Mouse (Mus musculus): Measurements from ENCODE around the gene Nwd1.
"Not testable (repeated sequence)": the region's sequence is repeated elsewhere in the genome, so short reads cannot be mapped to it uniquely, and the experiment has no call there.

Nwd1 gene

DNA sequence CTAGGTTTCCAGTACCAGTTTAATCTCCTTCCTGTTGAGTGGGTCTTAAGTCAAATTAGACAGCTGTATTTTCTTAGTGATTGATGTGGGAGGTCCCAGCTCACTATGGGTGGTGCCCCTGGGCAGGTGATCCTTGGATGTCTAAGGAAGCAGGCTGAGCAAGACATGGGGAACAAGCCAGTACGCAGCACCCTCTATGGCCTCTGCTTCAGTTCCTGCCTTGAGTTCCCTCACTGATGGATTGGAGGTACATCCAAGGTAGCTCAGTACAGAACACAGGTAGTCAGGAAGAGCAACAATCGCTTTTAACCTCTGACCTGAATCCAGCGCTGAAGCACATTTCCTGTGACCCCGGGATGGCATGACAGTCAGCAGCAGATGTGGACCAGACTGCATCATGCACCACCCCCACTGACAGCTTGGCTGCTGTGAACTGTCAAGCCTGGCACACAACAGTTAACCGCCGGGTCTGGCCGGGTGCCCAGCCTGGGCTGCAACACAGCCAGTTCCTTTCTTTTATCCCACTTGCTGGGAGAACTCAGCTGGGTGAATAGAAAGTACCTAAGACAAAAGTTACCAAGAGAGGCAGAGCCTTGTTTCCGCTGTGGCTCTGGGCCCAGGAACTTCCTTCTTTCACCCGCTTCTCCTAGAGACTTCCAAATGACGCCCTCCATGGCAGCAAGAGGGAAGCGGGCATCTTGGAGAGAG lies at the start of gene Nwd1:
Nwd1 (plus strand) TSS at position 652 of the 708 bp plus-strand sequence.
- no peak for DNase-seq (ENCODE audit: low read depth in 2 of 2, low spot score in 2 of 2)

DNA sequence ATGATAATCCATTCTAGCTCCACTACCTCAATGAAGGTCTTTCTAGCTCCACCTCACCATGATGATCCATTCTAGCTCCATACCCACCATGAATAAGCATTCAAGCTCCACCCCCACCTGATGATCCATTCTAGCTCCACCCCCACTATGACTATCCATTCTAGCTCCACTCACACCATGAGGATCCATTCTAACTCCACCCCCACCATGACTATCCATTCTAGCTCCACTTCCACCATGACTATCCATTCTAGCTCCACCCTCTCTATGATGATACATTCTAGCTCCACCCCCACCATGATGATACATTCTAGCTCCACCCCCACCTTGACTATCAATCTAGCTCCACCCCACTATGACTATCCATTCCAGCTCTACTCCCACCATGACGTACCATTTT lies 3.6 kb upstream of the Nwd1 start:
- no peak for DNase-seq (ENCODE audit: low read depth in 2 of 2, low spot score in 2 of 2)

DNA sequence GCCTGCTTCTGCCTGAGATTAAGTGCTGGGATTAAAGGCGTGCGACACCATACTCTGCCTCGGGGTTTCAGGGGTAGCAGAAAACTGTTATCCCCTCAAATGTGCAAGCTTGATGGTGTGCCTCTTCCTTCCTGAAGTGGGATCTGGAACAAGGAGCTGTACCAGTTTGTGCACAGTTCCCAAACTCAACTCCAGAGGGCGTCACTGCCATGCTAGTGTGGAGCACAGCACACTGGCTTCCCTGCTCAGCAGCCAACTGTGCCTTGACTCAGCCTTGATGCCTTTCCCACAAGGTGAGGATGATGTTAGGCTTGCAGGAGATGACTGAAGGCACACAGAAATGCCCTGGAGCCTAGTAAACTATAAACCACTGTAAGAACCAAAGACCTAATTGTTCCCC lies 1.9 kb upstream of the Nwd1 start:
- no peak for DNase-seq (ENCODE audit: low read depth in 2 of 2, low spot score in 2 of 2)

DNA sequence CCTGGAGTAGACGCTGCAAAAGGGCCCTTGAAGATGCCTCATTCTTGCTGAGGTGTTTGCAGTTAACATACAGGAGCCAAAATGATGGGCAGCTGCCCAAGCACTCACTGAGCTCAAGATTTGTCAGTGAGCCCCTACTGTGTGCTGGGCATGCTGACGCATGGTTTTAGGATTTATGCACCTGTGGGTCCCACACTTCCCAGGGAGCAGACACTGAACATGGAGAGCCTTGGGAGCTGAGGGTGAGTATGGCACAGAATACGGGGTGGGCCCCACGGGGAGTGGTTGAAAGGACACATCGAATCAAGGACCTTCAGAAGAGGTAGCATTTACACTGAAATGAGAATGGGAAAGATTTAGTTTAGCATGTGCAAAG lies 245 bp downstream of the Nwd1 start:
- DNase-seq (ENCODE audit: low read depth in 2 of 2, low spot score in 2 of 2), result no peak

DNA sequence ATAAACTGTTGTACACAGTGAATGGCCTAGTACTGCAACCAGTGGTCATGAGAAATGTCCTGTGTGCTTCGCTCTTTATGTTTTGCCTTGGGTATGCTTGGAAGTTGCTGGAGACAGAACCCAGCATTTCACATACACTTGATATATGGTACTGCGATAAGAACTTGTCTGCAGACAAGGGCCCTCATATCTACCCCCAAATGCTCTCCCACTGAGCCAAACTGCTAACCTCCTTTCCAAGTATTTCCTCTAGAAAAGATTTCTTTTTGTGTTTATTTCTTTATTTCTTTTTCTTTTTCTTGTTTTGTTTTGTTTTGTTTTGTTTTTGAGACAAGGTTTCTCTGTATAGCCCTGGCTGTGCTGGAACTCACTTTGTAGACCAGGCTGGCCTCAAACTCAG lies 4.2 kb downstream of the Nwd1 start:
- DNase-seq (ENCODE audit: low read depth in 2 of 2, low spot score in 2 of 2), result no peak

DNA sequence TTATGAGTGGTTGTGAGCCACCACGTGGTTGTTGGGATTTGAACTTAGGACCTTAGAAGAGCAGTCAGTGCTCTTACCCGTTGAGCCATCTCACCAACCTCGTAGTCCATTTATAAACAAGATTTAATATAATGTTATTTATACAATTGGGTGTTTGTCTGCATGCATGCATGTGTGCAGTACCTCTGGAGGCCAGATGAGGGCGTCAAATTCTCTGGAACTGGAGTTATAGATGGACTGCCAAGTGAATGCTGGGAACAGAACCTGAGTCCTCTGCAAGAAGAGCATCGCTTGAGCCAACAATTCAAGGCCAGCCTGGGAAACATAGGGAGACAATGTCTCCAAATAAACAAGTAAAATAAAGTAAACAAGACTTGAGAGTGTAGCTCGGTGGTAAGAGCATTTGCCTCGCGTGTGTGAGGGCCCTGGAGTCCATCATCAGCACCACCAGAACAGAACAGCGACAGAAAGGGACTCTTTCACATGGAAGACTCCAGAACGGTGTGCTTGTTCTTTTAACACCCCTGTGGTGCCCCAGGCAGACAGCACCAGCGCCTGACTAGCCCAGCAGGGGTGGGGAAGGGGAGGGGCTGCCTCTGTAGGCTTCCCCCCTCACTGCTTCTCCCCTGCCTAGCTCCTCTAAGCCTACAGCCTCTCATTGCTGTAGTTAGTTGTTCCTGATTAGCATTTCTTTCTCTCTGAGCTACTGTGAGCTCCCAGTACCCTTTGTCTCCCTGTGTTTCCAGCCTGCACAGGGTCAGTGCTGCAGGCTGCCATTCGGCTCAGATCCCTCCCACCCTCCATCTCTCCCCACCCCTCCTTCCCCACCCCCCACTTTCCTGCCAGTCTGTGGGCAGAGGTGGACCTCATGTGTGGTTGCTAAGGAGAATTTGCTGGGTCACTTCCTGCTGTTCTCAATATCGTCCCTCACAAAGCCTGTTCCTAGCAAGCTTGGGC lies 8.3 kb downstream of the Nwd1 start:
- no peak for DNase-seq (ENCODE audit: low read depth in 2 of 2, low spot score in 2 of 2)

DNA sequence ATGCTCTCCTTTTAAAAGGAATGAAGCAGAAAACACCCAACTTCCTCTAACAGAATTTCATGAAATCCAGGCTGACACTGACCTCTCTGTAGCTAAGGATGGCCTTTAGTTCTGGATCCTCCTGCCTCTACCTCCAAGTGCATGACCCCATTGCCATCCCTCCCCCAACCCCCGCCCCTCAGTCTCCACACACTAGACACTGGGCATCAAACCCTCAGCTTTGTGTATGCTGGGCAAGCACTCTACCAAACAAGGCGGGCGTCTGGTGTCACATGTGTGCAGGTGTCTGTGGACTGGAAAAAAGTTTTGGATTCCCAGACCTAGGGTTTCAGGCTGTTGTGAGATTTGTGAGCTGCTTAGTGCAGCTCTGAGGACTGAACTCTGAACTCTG lies 9.0 kb downstream of the Nwd1 start:
- no peak for DNase-seq (ENCODE audit: low read depth in 2 of 2, low spot score in 2 of 2)

DNA sequence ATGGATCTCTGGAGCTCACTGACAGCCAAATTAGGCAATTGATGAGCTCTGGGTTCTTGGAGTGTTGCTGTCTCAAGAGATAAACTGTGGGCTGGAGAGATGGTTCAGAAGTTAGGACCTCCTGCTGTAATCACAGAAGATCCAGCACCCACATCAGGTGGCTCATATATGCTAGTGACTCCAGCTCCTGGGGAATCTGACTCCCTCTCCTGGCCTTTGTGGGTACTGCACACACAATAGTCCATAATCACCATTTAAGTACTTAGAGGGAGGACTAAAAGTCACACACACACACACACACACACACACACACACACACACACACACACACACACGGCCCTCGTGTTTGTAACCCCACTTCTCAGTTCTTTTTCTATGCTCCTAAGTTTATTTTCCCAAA lies 13.5 kb downstream of the Nwd1 start:
- DNase-seq (ENCODE audit: low read depth in 2 of 2, low spot score in 2 of 2), result no peak

DNA sequence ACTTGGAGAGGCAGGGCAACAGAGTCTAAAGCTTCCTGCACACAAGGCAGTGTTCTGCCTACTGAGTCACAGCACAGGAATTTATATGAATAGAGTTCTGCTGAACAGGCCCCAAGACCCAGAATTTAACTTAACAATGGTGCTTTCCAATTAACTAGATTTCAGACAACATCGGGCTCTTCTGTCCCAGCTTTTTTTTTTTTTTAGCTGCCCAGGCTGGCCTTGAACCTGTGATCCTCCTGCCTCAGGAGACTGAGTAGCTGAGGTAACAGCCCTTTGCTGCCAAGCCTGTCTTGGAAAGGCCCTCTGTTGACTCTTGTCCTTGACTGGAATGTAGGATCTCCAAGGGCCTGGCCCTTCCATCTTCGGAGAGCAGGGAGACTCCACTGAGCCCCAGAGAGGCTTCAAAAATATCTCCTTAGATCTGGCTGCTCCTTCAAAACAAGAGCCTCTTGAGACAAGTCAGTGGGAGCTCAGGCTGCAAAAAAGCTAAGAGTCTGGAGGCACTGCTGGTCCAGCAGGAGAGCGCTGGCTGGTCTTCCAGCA lies 17.7 kb downstream of the Nwd1 start:
- no peak for DNase-seq (ENCODE audit: low read depth in 2 of 2, low spot score in 2 of 2)

DNA sequence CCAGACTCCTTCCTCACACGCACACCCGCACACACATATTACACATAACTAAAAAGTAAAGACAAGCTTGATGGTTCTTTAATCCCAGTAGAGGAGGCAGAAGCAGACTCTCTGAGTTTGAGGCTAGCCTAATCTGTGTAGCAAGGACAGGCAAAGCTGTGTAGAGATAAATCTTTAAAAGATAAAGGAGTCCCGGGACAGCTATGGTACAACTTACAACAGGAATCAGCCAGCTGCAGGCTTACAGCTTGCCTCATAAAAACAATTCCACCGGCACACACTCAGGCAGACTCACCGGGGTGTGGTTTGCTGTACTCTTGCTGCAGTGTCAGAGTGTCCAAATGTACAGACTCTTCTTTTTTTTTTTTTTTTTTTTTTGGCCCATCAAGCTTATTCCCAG lies 18.2 kb downstream of the Nwd1 start:
- DNase-seq (ENCODE audit: low read depth in 2 of 2, low spot score in 2 of 2), result no peak

DNA sequence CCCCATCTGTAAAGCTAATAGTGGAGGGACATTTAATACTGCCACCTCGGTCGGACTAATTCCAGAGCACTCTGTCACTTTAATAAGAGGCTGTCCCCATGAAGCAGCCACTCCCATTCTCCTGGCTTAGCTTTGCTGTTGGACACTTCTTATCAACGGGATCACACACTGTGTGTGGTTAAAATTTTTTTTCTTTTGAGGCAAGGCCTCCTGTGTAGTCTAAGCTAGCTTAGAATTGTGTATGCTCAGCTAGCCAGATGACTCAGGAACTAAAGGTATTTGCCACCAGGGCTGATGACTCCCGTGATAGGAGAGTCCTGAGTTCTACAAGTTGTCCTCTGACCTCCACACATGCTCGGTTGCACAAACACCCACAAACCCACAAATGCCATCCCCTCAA lies 18.9 kb downstream of the Nwd1 start:
- no peak for DNase-seq (ENCODE audit: low read depth in 2 of 2, low spot score in 2 of 2)

DNA sequence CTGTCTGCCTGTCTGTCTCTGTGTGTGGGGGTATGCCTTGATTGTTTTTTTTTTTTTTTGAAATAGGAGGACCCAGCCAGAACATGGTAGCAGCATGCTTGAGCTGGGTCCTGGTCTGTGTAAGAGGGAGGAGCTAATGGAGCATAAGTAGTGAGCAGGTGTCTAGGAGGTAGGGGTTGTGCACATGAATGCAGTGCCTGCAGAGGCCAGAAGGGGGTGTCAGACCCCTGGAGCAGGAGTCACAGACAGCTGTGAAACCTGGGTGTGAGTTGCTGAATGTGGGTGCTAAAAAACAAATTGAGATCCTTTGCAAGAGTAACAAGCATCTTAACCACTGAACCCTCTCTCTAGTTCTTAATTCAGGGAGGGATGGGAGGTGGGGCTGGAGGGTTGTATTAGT lies 22.4 kb downstream of the Nwd1 start:
- no peak for DNase-seq (ENCODE audit: low read depth in 2 of 2, low spot score in 2 of 2)

DNA sequence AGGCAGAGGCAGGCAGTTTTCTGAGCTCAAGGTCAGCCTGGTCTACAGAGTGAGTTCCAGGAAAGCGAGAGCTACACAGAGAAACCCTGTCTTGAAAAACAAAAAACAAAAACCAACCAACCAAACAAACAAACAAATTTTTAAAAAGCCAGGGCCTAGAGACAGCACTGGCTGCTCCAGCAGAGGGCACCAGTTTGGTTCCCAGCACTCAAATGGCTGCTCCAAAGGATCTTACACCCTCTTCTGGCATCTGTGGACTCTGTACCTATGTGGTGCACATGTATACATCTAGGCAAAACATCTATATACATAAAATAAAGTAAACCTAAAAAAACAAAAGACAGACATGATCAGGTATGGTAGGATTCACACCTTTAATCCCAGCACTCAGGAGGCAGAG lies 26.3 kb downstream of the Nwd1 start:
- DNase-seq (ENCODE audit: low read depth in 2 of 2, low spot score in 2 of 2), result no peak

DNA sequence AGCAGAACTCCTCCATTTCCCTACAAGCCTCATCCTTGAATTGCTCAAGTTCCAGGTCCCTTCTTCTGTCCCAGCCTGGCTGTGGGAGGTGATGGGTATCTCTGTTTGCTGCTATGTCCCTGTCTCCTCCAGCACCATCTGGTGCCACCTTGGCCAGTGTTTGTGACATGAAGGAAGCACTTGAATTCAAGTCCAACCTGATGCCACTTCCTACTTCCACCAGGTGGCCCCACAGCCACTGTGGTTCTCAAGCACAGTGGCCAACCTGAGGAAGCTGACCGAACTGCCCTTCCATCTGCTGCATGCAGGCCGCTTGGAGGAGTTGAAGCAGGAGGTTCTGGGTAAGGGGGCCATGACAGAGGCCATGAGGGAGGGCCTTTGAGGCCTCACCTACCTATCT lies 27.7 kb downstream of the Nwd1 start:
- DNase-seq (ENCODE audit: low read depth in 2 of 2, low spot score in 2 of 2), result no peak

DNA sequence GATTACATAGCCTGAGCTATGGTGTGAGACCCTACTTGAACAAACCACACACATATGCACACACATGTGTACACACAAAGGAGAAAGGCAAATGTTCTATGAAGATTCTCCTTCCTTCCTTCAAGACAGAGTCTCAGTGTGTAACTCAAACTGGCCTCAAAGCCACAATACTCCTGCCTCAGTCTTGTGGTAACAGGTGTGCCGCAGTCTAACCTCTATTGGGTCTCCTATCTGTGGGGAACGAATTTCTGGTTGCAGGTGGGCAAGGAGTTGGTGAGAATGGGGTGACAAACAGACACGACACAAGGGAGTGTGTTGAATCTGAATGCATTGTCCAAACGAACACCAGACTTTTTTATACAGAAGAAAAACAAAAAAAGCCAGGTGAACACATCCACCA lies 29.9 kb downstream of the Nwd1 start:
- DNase-seq (ENCODE audit: low read depth in 2 of 2, low spot score in 2 of 2), result no peak

DNA sequence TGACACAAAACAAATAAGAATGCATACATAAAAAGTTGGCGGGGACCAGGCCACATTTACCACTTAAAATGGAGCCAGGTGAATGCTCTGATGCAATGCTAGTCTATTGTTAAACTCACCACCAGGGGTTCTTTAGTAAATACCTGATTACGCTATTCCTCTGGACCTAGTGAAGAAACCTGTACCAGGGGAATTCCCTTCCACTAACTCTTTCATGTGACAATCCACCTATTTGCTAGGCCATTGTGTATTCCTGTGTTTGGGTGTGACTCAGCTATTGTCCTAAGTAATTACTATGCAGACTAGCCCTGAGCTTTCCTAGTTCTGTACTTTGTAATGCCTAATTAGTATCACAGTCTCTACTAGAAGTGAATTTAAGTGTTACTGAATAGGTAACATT lies 30.3 kb downstream of the Nwd1 start:
- DNase-seq (ENCODE audit: low read depth in 2 of 2, low spot score in 2 of 2), result not testable (repeated sequence)

DNA sequence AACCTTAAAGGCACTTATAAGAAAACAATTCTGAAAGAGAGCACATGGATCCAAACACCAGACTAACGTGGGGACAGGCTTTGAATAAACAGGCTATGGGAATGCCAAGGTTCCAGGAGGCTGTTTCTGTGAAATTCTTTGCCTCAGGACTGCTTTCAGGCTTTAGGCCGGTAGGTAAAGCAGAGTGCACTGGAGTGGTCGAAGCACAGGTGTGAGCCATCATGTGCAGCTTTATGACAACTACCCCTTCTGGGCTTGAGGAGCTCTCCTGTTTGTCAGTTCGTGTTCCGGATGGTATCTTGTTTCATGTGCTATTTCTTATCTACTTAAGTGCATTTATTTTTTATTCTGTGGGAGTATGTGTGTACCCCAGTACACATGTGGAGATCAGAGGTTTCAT lies 30.8 kb downstream of the Nwd1 start:
- no peak for DNase-seq (ENCODE audit: low read depth in 2 of 2, low spot score in 2 of 2)

DNA sequence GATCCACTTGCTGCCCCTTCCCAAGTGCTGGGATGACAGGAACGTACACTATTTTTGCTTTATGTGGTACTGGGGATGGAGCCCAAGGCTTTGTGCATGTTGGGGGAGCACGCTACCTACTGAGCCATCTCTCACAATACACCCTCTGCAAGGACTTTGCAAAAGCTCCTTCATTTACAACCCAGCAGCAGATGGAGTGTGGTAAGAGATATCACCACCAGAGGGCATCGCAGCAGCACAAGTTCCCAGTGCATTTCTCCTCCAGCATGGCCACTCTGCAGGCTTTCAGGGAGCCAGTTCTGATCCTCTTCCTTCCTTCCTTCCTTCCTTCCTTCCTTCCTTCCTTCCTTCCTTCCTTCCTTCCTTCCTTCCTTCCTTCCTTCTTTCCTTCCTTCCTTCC lies 33.6 kb downstream of the Nwd1 start:
- DNase-seq (ENCODE audit: low read depth in 2 of 2, low spot score in 2 of 2), result peak; percentile 23 to 32

DNA sequence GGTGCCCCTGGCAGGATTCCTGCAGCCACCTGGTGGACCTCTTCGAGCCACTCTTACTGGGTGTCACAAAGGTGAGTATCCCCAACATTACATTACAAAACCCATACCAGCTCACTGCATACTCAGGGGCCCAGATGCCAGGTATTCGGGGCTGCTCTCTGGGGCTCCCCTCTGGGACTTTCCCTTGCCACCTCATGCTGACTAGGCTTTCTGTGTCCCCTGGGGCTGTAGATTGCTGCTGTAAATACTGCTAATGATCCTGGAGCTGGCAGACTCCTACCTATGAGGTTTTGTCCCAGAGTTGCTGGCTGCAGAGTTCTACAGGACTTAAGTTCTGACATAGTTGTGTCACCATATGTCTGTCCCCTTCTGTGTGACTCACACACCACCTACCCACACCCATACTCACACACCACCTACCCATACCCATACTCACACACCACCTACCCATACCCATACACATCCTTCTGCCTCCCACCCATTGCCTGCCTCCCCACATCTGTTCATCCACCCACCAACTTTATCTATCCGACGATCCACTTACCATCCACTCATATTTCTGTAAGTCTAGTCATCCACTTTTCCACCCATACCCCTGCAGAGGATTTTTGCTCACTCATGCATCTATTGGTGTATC lies 35.7 kb downstream of the Nwd1 start:
- DNase-seq (ENCODE audit: low read depth in 2 of 2, low spot score in 2 of 2), result no peak

DNA sequence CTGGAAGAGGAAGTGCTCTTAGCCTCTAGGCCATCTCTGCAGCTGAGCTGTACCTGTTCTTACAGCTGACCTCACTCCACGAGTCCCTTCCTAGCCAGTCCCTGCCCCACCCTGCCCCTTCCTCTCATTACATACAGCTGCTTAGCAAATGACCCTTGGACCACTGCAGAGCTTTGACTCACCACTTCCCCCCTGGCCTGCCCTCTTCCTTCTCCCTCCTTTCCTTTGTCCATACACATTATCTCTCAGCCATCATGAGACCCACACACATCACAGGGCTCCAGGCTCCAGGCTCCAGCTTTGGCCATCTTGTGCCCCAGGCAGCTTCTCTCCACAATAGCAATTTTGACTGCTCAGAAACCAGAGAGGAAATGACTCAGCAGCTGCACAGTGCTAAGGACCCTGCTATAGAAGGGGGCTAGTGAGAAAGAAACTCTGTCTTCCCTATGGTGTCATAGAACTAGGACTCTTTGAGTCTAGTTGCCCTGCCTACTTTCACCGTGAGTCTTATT lies 36.6 kb downstream of the Nwd1 start:
- no peak for DNase-seq (ENCODE audit: low read depth in 2 of 2, low spot score in 2 of 2)

DNA sequence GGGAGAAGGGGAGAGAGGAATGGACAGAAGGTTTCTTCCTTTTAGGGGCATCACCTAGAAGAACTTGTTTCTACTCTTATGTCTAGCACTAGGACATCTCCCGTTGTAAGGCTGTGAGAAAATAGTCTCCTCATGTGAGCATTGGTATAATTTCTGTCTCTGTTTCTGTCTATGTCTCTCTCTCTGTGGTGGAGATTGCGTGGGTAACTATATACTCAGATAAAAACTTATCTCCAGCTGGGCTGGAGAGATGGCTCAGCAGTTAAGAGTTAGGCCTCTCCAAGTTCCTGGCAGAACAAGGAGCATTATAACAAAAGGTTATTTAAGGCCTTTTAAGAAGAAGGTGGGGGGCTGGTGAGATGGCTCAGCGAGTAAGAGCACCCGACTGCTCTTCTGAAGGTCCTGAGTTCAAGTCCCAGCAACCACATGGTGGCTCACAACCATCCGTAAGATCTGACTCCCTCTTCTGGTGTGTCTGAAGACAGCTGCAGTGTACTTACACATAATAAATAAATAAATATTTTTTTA lies 37.1 kb downstream of the Nwd1 start:
- not testable (repeated sequence) for DNase-seq (ENCODE audit: low read depth in 2 of 2, low spot score in 2 of 2)
